Mouse (Mus musculus) adrenal gland, adult (tissue): ENCODE results near the gene Ptms.

Experiments
- DNase-seq, 2 experiments: peaks; one replicate each; pipeline ENCODE4 v3.0.0; 2022 to 2023; ENCODE audit warnings: low spot score in 1 of 2; ENCODE audit not compliant: inconsistent age in 2 of 2

Ptms gene

DNA sequence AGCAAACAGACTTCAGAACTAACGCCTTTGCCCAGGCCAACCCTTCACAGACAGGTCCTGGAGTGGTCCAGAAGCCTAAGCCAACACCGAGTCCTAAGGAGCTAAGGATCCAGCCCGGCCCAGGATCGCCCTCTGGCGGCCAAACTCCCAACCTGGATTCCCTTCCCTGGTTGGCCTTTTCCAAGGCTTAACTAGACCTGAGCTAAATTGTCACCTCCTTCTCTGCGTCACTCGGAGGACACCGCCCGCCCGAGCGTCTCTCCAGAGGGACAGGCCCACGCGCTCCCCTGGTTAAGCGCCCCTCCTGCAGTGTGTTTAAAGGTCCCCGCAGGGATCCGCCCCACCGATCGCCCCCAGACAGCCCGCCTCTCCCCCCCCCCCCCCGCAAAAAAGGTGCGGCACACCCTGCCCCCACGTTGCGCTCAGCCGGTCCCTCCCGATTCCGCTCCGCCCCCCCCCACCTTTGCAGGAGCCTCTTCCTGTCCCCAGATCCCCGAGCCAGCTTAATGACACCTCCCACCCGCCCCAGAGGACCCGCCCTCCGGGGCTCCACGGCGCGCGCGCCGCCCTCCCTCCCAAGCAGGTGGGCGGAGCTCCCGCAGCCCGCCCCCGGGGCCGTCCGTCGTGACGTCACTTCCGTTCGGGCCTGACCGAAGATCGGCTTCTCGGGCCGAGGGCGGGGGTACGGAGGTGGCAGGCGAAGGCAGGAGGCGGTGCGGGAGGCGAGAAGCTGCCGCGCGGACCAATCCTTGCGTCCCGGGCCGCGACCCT lies 11.0 kb upstream of the Ptms start, which contains the start of gene Mlf2:
Gene Mlf2, plus strand, starts transcription at position 633 of the 771 bp plus-strand sequence.
- peak; percentile 99 to 100 for DNase-seq

DNA sequence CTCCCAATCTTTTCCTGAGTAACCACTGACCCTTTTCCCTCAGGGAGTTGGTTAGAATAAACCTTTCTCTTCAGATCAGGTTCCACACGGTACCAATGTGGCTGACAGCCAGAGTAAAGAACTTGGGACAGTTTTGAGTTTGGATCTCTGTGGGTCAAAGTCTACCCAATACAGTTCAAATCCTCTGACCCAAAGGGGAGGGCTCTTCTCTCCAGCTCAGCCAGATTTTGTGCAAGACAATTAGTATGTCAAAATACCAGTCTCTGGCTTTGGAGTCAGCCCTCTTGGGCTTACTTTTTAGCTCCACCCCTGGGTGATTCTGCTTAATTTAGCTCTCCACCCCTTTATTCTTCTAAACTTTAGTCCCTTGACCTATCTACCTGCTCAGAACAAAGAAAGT lies 10.3 kb upstream of the Ptms start:
- DNase-seq = peak in 1 of 2 experiments; percentile 36

DNA sequence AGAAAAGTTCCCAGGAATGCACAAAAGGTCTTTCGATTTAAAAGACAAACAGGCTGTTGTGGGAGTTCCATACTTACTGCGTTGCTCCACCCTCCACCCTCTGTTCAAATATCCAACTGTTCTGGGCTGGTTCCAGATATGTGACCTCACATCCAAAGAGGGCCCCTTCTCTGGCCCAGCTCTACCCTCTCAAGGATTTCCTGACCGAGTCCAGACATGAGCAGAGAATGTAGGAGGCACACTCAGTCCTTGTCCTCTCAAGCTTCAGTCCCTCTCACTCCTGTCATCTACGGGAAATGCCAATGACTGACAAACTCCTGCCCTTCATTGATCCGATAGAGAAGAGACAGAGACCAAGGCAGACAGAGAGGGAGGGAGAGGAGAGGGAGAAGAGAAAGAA lies 6.0 kb upstream of the Ptms start:
- peak; percentile 74 to 87 for DNase-seq

GRCm38 (mm10) chr6:124925173-124925793 lies 5.4 kb upstream of the Ptms start:
- peak in 1 of 2 experiments; percentile 26 for DNase-seq

DNA sequence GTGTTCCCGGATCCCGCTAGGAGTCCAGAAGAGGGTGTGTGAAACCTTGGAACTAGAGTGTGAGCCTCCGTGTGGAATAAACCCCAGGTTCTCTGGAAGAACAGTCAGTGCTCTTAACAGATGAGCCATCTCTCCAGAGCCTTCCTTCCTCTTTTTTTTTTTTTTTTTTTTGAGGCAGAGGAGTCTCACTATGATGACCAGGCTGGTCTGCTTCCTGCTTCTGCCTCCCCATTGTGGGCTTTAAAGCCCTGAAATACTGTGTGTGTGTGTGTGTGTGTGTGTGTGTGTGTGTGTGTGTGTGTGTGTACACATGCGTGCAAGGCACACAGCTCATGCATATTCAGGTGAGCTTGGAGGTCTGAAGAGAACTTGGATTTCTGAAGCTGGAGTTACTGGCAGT lies 1.6 kb upstream of the Ptms start:
- peak; percentile 42 to 51 for DNase-seq

DNA sequence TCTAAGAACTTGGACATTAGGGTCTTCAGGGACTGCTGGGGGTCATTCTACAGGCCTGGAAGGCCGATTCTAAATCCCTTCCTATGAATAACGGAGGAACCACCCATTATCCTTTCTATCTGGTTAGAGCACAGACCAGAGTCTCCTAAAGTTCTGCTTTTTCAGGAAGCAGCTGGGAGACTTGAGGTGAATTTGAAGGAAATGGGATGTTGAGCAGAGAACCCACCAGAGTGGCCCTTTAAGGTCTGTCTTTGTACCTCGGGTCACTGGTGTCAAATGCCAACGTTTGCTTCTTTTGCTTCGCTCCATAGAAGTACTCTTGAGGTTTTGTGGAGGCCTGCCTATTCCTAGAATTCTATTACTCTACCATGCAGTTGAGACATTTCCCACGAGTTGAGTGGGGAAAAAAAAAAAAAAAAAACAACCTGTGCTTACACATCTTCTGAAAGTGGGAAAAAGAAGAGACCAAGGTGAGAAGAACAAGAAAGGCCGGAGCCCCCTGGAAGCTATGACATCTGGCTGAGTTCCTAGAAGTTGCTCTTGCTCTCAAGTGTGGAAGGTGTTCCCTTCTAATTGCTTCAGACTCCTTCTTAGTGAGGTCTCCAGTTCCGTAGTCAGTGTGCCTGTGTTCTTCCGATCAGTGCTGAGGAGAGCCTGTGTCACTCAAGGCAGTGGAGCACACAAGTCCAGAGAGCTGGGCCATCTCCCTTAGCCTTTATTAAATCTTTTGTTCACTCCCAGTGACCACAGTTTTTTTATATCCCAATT lies 599 bp upstream of the Ptms start:
- peak in 1 of 2 experiments; percentile 23 for DNase-seq

DNA sequence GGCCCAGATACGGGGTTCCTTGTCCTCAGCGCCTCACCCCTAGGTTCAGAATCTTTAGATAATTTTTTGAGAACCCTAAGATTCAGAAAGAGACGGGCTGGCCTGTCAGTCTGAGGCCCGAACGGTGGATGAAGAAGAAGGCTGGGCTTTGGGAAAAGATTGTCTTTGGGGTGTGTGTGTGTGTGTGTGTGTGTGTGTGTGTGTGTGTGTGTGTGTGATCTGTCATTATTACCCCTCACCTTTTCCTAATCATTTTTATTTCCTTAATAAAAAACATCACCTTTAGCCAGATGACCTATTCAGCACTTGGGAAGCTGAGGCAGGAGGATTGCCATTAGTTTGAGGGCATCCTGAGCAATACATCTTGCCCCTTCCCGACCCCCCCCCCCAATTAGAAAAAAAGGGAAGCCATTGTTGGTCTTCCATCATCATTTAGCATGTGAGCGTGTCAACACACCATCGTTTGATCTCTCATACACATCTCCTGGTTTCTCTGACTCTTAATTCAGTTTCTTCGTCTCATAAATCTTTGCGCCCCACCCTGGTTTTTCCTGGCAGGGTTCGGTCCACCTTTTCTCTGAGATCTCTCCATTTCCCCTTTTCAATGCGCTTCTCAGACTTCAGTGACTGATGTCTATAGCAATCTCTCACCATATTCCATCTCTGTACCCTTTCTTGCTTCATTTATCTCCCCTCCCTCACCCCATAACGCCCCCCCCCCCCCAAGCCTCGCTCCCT lies 844 bp downstream of the Ptms start:
- DNase-seq = peak in 1 of 2 experiments; percentile 21

- no peak for DNase-seq
Measured at GRCm38 (mm10) chr6:124918331-124918690, 1.6 kb downstream of the Ptms start.

DNA sequence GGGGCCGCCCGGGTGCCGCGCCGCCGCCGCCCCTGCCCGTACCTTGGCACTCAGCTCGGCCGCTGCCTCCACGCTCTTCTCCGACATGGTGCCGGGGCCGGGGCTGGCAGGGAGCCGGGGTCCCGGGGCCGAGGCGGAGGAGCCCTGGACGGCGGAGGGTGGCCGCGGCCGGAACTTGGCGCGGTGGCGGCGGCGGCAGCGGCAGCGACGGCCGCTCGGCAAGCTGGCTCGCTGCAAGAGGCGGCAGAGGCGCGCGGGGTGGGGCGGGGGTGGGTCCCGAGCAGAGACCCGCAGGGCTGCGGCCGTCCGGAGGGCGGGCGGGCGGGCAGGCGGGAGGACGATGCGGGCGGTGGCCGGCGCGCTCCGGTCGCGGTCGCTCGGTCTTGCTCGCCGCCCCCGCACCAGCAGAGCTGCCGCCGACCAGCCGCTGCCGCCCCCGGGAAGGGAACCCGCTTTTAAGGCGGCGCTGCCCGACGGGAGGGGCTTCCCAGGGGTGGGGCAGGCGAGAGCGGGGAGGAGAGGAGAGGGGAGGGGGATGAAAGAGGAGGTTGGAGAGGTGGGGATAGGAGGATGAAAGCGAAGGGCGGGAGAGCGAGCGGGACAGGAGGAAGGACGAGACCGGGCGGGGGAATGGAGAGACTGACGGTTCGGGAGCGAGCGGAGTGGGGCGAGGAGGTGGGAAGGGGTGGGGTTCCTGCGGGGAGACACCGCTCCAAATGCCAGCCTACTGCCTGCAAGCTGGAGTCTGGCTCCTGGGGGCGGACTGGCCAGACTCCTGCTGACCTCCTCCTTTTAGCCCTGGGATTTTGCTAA lies 2.2 kb downstream of the Ptms start:
- DNase-seq = peak; percentile 97 to 99

DNA sequence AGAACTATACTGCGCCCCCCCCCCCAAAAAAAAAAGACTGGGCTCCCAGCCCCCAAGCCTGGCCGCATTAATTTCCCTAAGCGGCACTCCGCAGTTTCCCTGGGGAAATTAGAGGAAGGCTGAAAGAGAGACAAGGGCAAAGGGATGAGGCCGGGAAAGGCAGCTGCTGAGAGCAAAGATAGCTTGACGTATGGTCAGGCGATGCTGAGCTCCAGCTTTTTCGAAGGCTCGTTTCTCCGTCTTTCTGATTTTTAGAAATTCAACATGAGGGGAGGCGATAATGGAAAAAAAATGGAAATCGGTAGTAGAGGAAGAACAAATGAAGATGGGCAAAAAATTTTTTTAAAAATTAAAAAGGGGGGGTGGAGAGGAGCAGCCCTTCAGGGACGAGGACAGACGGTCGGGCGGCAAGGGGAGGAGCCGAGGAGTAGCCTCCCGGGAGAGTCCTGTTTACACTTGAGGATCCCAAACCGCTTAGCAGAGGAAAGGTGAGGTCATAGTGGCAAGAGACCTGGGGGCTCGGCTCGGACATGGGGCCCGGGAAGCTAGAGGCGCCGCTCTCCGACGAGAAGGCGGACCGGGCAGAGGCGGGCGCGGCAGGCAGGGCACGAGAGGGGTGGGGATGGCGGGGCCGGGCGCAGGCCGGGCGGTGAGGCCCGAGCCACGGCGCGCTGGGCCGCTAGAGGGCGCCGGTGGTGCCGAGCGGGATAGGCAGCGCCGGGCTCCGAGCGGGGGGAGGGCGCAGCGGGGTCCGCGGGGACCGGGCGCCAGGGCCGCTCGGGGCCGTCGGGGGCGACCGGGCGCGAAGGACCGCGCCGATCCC lies 3.0 kb downstream of the Ptms start:
- DNase-seq = peak; percentile 93 to 98

- peak; percentile 48 to 79 for DNase-seq
Measured at GRCm38 (mm10) chr6:124915942-124916694, 3.8 kb downstream of the Ptms start.

DNA sequence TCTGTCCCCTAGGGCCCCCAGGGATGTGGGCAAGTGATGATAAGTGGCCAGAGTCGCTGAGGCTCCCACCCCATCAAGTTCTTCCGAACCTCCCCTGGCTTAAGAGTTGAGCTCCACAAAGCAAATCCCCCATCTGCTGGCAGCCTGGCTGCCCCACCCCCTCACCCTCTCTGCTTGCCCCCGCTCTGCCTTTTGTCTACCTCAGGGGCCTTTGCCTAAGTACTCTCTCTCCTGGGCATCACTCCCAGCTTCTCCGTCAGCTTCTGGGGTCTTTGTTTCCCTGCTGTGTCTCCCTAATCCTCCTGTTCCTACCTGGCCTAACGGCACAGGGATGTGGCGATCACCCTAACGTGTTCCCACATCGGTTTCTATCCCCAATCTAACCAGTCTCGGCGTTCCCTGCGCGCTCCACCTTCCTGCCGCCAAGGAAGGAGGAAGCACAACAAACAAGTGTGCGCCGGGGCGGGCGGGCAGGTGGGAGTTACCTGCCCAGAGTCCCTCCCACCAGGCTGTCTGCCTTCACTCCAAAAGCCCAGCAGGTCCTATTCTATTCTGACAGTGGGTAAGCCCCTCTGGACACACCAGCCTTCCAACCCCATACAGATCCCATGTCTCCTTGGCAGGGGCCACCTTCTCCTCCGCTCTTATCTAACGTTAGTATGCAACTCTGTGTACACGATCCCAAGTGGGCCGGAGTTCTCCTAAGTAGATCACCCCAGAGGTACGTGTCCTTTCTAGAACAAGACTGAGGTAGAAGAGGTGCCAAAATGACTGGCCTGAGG lies 4.6 kb downstream of the Ptms start:
- peak; percentile 45 to 74 for DNase-seq

- peak in 1 of 2 experiments; percentile 50 for DNase-seq
Measured at GRCm38 (mm10) chr6:124914511-124914910, 5.4 kb downstream of the Ptms start.

DNA sequence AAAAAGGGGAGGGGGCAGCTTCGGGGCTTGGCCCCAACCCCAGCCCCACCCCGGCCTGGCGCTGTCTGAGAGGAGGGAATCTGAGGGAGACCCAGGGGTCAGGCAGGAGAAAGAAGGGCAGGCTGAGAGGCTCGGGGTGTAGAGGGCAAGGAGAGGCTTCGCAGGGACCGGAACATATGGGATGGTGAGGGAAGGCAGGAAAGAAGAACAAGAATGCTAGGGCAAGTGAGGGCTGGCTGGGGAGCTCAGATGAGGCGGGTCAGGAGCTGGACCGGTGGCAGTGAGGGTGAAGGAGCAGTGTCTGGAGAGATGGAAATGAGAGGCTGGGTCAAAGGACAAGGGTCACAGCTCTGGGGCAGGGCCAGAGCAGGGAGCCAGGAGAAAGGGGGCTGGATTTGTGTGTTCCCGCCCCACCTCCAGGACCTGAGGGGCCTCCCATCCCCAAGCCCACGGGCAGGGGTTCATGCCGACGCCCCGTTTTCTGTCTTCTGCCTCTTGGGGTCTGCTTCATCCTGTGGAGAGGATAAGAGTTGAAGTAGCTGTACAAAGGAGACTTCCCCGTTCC lies 6.1 kb downstream of the Ptms start:
- peak; percentile 26 to 55 for DNase-seq

GRCm38 (mm10) chr6:124913214-124913613 lies 6.7 kb downstream of the Ptms start:
- no peak for DNase-seq

DNA sequence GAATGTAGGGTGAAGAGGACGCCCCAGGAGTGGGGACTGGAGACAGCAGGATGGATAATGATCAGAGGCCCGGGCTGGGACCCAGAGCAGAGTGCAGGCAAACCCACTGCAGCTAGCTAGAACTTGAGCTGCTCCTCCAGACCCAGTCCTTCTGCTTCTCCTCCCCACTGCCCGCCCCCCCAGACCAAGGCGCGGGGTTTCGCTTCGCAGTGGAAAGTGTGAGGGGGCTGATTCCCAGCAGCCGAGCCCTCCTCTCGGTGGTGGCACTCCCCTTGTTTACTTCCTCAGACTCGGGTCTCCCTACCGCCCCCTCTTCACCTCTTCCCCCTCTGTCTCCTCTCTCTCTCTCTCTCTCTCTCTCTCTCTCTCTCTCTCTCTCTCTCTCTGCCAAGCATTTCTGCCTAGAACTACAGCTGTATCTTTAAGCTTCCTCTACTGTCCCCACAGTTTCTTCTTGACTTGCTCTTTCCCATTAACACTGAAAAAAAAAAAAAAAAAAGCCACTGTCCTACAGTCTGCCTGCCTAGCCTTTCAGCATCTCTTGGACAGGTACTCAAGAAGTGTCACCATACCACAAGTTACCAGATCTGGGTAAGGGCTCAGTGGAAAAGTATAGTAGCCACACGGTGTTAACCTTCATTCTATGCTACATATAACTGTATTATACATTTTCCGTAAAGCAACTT lies 8.2 kb downstream of the Ptms start, which contains the start of gene Lag3:
Gene Lag3, minus strand, starts transcription at position 173 of the 686 bp plus-strand sequence.
- peak; percentile 17 to 27 for DNase-seq

- DNase-seq = peak; percentile 23 to 36
Measured at GRCm38 (mm10) chr6:124910032-124910431, 9.9 kb downstream of the Ptms start.
